Mouse (Mus musculus): ENCODE data around the gene Ptpn13. TPM values are rescaled to one million over a fixed set of nuclear protein-coding genes. Genes with fewer than 3 reads are reported as not detected.
A peak's percentile ranks its signal among the peaks of the same experiment; 100 is the strongest.

Ptpn13 gene
- total RNA-seq, 2 experiments from 2014 or later, result 9.6 to 10.5 TPM

GRCm38 (mm10) chr5:103534454-103534853, 109.5 kb downstream of the Ptpn13 start:
- no peak overlapping the region for H3K4me3 ChIP-seq
- TF ChIP-seq CTCF (IDR thresholded peaks at IDR 0.05), result no peak; the same call in none of the 2 replicates
- intact Hi-C loops (cut with DNase I), result no loop called here
- no peak for DNase-seq (ENCODE audit: extremely low spot score in 1 of 2, low spot score in 2 of 2)
- H3K27ac ChIP-seq, result no peak overlapping the region

- intact Hi-C loops (cut with DNase I), result loop anchor here (5.0 kb wide), 1 partner anchor 180 kb away; no protein-coding TSS in a partner anchor
- DNase-seq (ENCODE audit: extremely low spot score in 1 of 2, low spot score in 2 of 2), result no peak
- Histone ChIP-seq H3K4me3 (no peak overlapping the region), H3K27ac (peak overlapping the region; percentile 24; the same call in 1 of the 2 replicates)
- no peak for TF ChIP-seq CTCF (IDR thresholded peaks at IDR 0.05)
These were observed 112.4 kb downstream of the Ptpn13 start for GRCm38 (mm10) chr5:103537429-103537828.

GRCm38 (mm10) chr5:103540612-103541011, 115.6 kb downstream of the Ptpn13 start:
- DNase-seq (ENCODE audit: extremely low spot score in 1 of 2, low spot score in 2 of 2), result no peak
- intact Hi-C loops (cut with DNase I), result no loop called here
- Histone ChIP-seq H3K4me3 (no peak overlapping the region), H3K27ac (no peak overlapping the region)
- no peak for TF ChIP-seq CTCF (IDR thresholded peaks at IDR 0.05)

- no peak overlapping the region for H3K27ac ChIP-seq
- intact Hi-C loops (cut with DNase I), result no loop called here
- peak in 1 of 2 experiments; percentile 14 for DNase-seq (ENCODE audit: extremely low spot score in 1 of 2, low spot score in 2 of 2)
- TF ChIP-seq CTCF (IDR thresholded peaks at IDR 0.05), result no peak
- H3K4me3 ChIP-seq, result no peak overlapping the region
These were observed 116.1 kb downstream of the Ptpn13 start for GRCm38 (mm10) chr5:103541136-103541535.

GRCm38 (mm10) chr5:103541542-103541941, 116.5 kb downstream of the Ptpn13 start:
- intact Hi-C loops (cut with DNase I), result no loop called here
- no peak for DNase-seq (ENCODE audit: extremely low spot score in 1 of 2, low spot score in 2 of 2)
- Histone ChIP-seq H3K4me3 (no peak overlapping the region), H3K27ac (no peak overlapping the region)
- TF ChIP-seq CTCF (IDR thresholded peaks at IDR 0.05), result no peak

- DNase-seq (ENCODE audit: extremely low spot score in 1 of 2, low spot score in 2 of 2), result no peak
- TF ChIP-seq CTCF (IDR thresholded peaks at IDR 0.05), result no peak
- Histone ChIP-seq H3K4me3 (no peak overlapping the region), H3K27ac (no peak overlapping the region)
- intact Hi-C loops (cut with DNase I), result no loop called here
These were observed 120.5 kb downstream of the Ptpn13 start for GRCm38 (mm10) chr5:103545381-103546000.

- intact Hi-C loops (cut with DNase I), result no loop called here
- no peak for DNase-seq (ENCODE audit: extremely low spot score in 1 of 2, low spot score in 2 of 2)
- no peak overlapping the region for H3K4me3 ChIP-seq
- no peak for TF ChIP-seq CTCF (IDR thresholded peaks at IDR 0.05)
- no peak overlapping the region for H3K27ac ChIP-seq
These were observed 129.8 kb downstream of the Ptpn13 start for GRCm38 (mm10) chr5:103554769-103555168.

GRCm38 (mm10) chr5:103560546-103560945, 135.6 kb downstream of the Ptpn13 start:
- Histone ChIP-seq H3K4me3 (no peak overlapping the region), H3K27ac (no peak overlapping the region)
- no peak for DNase-seq (ENCODE audit: extremely low spot score in 1 of 2, low spot score in 2 of 2)
- intact Hi-C loops (cut with DNase I), result no loop called here
- TF ChIP-seq CTCF (IDR thresholded peaks at IDR 0.05), result no peak

GRCm38 (mm10) chr5:103568034-103568433, 143.0 kb downstream of the Ptpn13 start:
- no peak for DNase-seq (ENCODE audit: extremely low spot score in 1 of 2, low spot score in 2 of 2)
- no peak for TF ChIP-seq CTCF (IDR thresholded peaks at IDR 0.05)
- H3K27ac ChIP-seq, result no peak overlapping the region
- intact Hi-C loops (cut with DNase I), result no loop called here
- no peak overlapping the region for H3K4me3 ChIP-seq

- TF ChIP-seq CTCF (IDR thresholded peaks at IDR 0.05), result no peak
- intact Hi-C loops (cut with DNase I), result no loop called here
- Histone ChIP-seq H3K27ac (no peak overlapping the region), H3K4me3 (no peak overlapping the region)
- no peak for DNase-seq (ENCODE audit: extremely low spot score in 1 of 2, low spot score in 2 of 2)
These were observed 144.5 kb downstream of the Ptpn13 start for GRCm38 (mm10) chr5:103569446-103569845.

GRCm38 (mm10) chr5:103579680-103580420, 154.9 kb downstream of the Ptpn13 start:
- Histone ChIP-seq H3K4me3 (no peak overlapping the region), H3K27ac (no peak overlapping the region)
- no peak for DNase-seq (ENCODE audit: extremely low spot score in 1 of 2, low spot score in 2 of 2)
- TF ChIP-seq CTCF (IDR thresholded peaks at IDR 0.05), result no peak
- intact Hi-C loops (cut with DNase I), result no loop called here

GRCm38 (mm10) chr5:103587219-103587618, 162.2 kb downstream of the Ptpn13 start:
- Histone ChIP-seq H3K27ac (no peak overlapping the region), H3K4me3 (no peak overlapping the region)
- no peak for DNase-seq (ENCODE audit: extremely low spot score in 1 of 2, low spot score in 2 of 2)
- TF ChIP-seq CTCF (IDR thresholded peaks at IDR 0.05), result peak; percentile 43
- intact Hi-C loops (cut with DNase I), result no loop called here

All from left cerebral cortex, adult 2 months (tissue).